Mouse (Mus musculus) 416B (cell line): ENCODE measurements around the gene Proser2.

Experiments used
- DNase-seq: peaks from one replicate; pipeline ENCODE4 v3.0.0; 2011; ENCODE audit warnings: low read depth

The Proser2 gene

DNA sequence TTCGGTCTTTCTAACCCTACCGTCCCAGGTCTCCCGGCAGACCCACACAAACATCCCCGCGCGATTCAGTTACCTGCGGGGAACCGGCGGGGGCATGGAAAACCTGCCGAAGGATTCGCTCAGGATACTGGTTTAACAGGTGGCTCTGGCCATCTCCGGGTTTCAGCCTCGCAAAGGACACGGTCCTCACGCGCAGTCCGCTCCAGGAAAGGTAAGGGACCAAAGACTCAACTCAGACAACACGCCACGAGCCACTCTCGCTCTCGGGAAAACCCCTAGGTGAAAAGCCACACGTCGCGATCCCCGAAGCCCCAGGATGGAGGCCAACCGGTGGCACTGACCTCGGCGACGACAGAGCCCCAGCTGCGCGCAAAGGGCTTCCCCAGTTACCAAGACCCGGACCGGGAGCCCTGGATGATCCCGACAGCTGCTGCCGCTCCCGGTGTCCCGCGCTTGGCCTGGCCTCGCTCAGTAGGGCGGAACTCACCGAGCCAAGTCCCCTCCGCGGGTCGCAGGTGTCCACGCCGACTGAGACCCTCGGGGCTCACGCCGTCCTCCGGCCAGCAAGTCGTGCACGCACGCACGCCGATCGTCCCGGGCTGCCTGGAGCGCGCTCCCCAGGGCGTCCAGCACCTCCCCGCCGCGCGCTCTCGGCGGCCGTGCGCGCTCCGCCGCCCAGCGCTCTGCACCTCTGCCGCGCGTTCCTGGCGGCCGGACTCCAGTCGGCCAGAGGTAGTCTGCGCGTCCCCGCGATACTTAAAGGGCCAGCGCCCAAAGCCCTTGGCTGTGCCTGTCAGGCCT, at the start of gene Proser2:
Gene Proser2 (minus strand): TSS at position 657 of the 801 bp plus-strand sequence.
- no peak for DNase-seq

DNA sequence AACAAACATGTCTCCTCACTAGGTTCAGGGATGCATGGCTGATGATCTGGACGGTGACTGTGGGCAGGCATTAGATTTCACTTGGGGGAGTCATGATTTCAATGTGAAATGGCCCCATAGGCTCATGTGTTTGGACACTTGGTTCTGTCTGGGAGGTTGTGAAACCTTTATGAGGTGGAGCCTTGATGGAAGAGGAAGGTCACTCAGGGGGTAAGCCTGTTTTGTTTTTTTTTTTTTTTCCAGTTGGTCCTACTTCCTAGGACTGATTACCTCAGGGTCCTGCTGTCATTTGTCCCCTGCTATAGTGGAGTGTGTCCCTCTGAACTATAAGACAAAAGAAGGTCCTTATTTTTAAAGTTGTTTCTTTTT, 49.7 kb upstream of the Proser2 start:
- peak; percentile 63 for DNase-seq

DNA sequence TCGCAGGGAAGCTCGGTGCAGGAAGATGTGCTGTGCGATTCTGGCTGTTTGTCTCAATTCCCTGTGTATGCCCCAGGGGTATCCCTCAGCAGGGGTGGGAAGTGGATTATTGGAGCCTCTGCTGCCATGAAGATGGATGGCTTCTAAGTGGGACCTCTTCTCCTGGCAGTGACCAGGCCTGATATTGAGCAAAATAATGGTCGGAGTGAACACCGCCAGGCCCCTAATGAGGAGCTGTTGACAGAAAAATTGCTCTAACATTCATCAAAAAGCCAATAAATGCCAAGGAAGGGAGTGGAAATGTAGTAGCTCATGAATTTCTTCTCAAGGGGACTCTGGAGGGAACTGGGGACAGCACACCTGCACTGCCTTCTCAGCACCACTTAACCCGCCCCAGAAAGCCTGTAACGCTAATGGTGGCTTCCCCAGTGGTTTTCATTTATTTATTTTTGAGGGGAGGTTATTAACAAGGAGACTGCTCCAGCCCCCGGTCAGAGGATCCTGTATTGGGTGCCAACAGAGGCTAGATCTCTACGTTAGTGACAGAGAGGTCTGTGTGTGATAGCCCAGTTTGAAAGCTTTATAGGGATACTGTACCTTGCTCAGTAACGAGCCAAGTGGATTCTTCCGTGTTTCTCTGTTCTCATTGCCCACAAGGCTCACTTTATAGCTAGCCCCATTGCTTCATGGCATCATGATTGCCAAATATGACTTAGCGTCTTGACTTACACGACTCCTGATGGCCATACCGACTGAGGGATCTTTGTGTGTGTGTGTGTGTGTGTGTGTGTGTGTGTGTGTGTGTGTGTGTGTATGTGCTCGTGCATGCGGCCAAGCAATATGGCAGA, 49.1 kb upstream of the Proser2 start:
- DNase-seq = no peak

DNA sequence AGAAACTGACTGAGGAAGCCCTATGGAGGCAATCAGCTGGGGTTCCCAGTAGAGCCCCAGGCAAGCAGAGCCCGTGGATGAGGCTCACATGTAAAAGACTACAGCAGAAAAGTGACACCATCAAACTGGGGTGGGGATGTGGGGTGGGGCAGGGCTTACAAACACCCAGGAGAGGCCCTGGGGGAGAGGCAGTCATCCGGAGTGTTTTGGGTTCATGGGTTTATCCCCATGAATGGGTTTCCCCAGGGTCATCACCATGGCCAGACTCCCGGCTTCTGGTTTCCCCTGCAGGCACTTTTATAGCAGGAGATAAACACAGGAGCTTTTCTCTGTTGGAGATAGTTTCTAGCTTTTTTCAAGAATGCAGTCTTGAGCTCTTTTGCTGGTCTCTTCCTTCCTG, 43.0 kb upstream of the Proser2 start:
- no peak for DNase-seq

DNA sequence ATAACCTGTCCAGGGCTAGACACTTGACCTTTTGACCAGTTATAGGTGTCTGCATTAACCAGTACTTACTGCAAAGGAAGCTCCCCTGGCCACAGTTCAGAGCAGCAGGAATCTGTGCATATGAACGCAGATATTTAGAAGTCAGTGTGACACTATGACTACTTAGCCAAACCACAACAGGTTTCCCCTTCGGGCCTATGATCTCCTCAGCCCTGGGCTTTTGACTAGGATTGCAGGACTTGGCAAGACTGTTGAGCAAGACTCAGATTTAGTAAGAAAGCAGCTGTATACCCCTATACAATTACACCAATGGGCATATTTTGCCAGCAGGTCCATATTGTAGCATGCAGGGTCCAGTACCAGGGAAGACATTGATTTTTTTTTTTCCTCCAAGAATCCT, 38.5 kb upstream of the Proser2 start:
- DNase-seq = peak; percentile 57

DNA sequence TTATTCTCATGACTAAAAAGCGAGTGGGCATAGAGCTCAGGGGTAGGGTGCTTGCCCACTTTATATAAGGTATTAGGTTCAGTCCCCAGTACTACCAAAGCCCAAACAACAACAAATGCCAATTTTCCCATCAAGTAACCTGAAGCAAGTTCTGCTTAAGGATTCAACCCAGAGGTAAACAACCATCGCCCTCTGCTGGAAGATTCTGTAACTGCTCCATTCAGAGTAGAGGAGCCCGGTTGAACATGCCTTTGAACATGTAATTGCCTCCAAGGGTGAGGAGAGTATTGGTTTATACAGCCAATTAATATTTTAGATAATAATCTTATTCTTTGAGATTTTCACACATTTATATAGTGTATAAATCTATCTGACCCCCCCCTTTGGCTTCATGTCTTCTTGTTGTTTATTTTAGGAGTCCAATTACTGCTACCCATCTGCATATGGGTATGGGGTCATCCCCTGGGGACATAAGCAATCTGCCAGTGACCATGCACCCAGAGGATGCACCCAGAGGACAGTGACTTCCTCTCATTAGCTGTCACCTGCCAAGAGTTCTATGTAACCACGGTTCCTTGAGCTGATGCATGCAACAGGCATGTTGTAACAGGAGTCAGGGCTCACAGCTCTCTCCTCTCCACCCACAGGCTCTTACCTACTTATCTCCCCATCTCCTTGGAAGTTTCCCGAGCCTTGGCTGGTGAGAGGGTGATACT, 38.0 kb upstream of the Proser2 start:
- peak; percentile 84 for DNase-seq

DNA sequence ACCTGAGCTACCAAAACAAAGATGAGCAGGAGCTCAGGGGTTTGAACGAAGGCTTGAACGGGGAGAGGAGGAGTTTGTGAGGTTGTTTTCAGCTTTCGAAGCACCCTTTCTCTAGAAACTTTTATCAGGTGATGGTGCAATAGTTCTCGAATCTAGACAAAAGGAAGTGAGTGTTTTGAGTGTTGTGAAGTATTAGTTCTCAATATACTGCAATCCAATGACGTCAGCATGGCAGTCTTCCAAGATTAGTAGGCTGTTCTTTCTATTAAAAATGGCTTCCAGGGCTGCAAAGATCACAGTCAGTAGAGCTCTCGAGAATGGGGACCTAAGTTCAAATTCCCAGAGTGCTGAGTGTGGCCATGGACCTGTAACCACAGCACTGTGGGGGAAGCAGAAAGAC, 35.8 kb upstream of the Proser2 start:
- peak; percentile 79 for DNase-seq

DNA sequence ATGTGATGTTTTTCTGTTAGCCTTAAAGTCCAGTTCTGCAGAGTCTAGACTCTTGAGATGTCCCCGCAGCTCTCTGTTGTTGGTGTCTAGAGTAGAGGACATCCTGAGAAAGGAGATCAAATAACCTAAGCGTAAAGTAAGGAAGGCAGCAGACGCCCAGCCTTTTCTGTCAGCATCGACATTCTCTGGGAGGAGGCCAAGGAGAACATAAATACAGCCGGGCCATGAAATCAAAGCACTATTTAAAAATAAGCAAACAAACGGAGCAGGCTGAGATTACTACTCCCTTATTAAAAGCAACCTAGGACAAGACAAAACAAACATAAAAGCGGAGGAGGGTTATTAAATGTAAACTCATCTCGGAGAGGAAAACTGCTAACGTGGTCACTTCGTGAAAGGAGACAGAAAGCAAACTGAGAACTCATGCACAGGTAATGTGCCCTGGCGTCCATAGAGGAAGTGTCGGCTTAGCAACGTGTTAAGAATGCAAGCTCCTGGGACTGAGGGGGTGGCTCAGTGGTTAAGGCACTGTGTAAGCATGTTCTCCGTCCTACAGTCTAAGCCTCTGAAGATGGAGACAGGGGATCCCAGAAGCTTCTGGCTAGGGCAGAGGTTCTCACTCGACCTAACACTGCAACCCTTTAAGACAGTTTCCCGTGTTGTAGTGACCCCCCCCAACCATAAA, 34.7 kb upstream of the Proser2 start:
- DNase-seq = no peak

DNA sequence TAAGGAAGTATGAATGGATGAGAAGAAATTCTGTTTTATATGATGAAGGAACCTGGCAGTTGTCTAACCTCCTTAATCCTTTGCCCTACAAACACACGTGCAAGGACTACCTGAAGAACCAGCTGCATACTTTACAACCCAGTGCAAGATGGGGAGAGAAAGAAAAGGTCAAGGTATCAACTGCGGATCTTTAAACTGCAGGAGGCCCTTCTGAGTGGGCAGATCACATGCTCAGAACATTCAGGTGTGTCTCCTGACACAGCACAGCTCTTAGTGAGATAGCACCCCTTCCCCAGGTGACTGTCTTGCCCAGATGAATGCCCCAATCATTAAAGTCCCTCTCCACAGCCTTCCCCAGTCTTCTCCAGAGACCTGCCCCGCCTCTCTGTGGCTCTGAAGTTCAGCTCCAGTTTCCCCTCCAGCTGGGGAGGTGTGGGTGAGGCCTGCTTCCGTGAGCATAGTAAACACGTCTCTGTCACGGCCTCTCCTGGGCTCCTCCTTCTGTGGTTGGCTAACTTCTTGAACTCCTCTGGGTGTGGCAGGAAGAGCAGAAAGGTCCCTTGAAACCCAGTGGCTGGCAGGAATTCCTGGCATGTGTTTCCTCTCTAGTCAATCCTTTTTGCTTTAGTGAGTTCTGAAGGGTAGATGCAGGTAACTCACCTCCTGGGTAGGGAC, 32.5 kb upstream of the Proser2 start:
- DNase-seq = peak; percentile 90

DNA sequence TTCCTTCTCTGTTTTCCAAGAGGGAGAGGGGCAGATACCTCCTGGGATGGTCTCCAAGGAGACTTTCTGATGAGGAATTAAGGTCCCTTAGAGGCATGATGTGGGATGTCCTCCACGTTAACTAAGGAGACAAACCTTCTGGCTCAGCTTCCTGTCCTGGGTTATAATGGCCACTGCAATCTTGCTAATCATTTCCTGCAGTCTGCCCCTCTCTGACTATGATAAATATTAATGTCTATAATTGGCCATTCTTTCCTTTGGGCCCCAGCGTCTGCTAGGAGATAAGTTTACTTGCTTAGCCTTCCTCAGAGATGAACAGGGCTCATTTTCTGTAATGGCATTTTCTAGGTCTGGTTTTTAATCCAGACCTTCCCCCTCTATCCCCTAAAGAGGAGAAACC, 29.7 kb upstream of the Proser2 start:
- DNase-seq = peak; percentile 92

DNA sequence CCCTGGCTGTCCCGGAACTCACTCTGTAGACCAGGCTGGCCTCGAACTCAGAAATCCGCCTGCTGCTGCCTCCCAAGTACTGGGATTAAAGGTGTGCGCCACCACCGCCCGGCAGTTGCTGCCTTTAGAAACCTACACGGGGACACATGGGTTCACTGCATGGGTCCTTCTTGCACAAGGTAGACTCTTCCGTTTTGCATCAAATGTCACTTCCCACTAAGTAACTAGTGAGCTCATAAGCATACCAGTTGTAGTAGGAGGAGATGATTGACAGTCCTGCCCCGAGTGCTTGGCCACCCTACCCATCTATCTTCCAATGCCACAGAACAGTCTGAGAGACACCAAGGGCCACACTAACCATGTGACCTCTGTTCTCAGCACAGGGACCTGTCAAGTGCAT, 29.2 kb upstream of the Proser2 start:
- peak; percentile 86 for DNase-seq

DNA sequence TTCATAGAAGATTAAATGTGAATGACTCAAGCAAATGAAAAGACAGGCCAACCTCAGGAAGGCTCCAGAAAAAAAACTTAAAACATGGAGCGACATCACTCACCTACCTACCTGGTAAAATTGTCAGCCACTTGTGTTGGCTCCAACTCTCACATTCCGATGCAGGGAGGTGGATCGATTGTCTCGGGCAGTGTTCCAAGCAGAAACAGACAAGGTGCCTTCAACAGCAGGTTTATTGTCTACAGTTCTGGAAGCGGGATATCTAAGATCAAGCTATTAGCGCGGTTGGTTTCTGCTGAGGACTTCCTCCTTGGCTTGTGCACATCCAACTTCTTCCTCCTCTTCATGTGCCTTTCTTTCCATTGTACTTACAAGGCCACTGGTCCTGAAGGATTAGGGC, 27.6 kb upstream of the Proser2 start:
- DNase-seq = no peak

DNA sequence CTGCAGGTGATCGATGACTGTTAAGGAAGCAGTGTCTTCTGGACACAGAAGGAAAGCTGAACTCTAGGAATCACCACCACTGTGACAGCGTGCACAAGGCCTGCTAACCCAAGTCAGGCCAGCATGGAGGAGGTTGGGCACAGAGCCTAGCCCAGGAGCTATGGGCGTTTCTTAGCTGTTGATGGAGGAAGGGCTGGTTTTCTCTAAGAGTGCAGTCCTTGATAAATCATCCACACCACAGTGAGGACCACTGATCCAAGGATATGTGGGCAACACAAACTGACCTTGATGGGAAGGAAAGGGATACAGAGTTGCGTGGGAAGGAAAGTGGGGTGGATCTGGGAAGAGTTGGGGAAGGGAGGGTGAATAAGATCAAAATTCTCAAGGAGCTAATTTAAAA, 27.2 kb upstream of the Proser2 start:
- DNase-seq = no peak

DNA sequence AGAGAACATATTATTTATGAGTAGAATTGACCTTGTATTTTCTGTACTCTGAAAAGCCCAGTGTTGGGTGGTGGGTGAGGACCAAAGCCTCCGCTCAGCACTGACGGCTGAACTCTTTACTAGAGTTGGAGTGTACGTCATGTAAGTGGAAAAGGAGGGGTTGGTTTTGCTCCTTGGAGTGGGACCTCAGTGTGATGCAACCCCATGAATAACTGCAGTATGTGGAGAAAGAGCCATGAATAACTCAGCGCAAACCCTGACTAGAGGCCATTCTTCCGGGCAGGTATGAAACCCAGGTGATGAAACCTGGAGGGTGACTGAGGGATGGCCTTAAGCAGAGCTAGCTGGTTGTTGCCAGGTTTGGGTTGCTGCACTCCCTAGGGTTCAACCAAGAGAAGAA, 19.8 kb upstream of the Proser2 start:
- DNase-seq = no peak

DNA sequence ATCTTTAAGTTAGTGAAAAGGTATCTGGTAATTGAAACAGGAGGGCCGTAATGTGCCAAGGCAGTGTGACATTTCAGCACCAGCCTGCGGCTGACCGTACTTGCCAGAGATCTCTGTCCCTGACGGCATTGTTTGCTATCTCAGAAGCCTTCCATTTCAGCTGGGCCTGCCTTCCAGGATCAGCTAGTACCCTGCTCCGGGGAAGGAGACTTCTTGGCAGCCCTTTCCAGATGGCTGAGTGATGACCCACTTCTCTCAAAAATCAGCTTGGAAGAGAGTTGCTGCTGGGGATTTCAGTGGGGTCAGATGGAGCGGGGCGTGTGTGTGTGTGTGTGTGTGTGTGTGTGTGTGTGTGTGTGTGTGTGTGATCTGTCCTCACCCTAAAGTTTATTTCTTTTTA, 16.9 kb upstream of the Proser2 start:
- DNase-seq = no peak

DNA sequence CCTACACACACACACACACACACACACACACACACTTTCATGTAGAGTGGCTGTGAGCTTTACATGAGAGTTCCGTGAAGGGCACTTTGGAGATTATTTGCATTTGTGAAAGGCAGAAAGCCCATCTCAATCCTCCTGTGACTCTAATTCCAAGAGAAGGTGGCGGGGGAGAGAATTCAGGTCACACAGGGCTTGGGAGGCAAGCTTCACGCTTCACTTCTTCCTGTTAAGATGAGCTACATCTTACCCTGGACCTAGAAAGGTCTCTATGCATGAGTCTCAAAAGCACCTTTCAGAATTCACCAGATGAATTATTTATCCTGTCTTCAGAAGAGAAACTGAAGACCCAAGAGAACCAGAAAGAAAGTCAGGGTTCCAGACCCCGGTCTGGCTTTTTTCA, 16.2 kb upstream of the Proser2 start:
- no peak for DNase-seq

DNA sequence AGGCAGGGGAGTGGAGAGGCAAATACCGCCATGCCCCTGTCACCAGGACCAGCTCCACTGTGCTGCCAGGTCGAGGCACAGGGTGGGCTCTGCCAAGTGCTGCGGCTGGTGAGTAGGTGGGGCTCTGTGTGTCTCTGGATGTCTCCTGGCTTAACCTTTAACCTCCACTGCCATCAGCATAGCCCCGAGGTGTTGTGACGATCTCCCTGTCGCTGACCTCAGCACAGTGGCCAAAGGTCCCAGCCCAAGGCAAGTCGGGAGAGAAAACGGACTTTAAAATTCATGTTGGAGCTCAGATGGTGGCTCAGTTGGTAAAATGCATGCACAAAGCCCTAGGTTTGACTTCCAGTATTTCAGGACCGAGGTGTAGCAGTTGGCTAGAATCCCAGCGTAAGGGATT, 15.6 kb upstream of the Proser2 start:
- no peak for DNase-seq

DNA sequence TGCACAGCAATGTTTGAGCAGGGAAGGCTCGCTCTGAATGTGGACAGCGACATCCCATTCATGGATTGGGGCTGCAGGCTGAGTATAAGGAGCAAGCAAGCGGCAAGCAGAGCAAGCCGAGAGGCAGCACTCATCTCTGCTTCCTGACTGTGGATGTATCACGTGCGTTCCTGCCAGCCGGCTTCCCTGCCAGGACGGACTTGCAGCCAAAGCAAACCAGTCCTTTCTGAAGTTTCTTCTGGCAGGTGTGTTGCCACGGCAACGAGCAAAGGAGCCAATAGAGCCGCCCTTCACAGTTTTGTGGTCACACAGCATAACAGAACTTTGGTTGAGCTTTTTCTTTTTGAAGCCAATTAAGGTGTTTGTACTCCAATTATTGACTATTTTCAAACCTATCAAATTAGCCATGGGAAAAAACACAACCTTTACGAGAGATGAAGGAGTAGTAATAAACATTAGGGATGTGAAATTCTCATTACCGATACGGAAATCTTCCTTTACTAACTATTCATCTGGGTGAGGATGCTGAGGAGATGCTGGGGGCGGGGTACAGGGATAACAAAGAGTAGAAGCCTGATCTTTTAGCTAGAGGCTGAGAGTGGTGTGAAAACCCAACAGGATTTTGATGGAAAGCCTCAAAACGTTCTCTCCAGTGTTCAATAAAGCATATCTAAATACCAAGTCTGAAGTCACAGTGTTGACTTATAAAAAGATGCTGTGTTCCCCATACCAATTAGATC, 13.1 kb upstream of the Proser2 start:
- DNase-seq = no peak

DNA sequence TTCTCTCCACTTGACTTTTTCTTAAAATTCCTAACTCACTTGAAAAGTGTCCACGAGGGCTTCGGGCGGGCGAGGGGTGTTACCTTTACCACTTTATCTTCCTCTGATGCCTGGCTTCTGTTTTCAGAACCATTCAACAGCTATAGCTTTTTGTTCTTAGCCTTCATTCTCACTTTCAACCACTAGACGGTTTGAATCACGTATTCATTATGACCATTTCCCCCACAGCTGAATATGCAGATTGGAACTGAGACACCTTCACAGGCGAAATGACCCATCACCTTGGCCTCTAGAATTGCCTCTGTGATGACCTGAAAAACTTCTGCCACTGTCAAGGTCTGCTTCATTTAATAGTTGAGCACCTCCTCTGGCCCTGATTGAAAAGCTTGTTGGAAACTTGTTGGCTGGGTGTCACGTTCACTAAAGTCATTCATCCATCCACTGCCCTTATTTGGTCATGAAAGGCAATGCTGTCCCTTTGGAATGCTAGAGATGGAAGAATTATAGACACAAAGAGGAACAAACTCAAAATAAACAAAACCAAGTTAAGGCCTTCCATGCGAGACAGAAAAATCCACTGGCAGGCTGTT, 10.7 kb upstream of the Proser2 start:
- DNase-seq = no peak

DNA sequence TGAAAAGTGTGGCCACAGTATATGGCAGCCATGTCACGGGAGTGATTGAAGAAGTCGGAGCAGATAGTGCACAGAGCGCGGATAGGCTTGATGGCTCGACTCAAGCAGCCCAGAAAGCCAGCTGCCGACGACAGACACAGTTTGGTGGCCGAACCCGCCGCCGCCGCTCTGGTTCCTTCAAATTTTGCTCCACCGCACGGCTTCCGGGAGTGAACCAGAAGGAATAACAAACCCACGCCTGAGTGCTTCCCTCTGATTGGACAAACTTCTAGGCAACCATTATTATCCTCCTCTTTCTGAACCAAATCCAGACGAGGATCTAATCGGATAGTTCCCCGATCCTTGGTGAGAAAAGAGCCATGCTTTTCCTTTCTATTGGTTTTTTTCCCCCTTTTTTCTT, 3.9 kb upstream of the Proser2 start:
- no peak for DNase-seq

DNA sequence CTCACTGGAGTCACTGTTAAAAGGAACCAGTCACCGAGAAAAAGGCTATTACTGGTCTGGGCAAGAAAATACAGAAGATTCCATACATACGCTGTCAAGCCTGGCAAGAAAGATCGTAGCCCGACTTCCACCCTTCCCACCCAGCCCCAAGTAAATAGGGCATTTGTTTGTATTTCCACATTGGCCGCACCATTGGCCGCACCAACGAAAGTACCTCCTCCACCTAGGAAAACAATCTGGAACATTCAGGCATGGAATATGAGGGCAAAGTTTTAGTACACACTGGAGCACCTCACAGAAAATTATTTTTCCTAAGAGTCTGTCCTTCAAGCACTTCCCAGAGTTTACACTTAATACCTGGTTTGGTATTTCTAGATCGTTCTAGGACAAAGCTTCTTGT, 1.1 kb downstream of the Proser2 start:
- no peak for DNase-seq
